Mouse (Mus musculus) midbrain, postnatal 0 days (tissue): ENCODE data around the gene Cfap43. TPM values are rescaled to one million over a fixed set of nuclear protein-coding genes. Genes with fewer than 3 reads are reported as not detected.

ENCODE experiments used
- ATAC-seq: fragments of 200-750 bp; cut with Nextera tagmentation; 2 replicates; pipeline ENCODE4 v1.8.0; 2017; ENCODE audit warnings: moderate number of reproducible peaks, mild to moderate bottlenecking, moderate TSS enrichment, moderate library complexity; ENCODE audit not compliant: low FRiP score
- DNase-seq: peaks from one replicate; pipeline ENCODE4 v3.0.0-alpha.2; 2015; ENCODE audit warnings: low spot score
- H3K27ac ChIP-seq: fragments of 300-500 bp; sonication (generic); 2 replicates; pipeline ENCODE4 v1.5.1; 2014; ENCODE audit warnings: low read depth, mild to moderate bottlenecking, low read length, mixed read lengths
- H3K27me3 ChIP-seq: fragments of 300-500 bp; sonication (generic); 2 replicates; pipeline ENCODE4 v1.6.1; 2014; ENCODE audit warnings: low read length, control low read depth, mixed read lengths; ENCODE audit not compliant: insufficient read depth
- H3K36me3 ChIP-seq: fragments of 300-500 bp; sonication (generic); 2 replicates; pipeline ENCODE4 v1.6.1; 2014; ENCODE audit warnings: low read length, control low read depth, mixed read lengths; ENCODE audit not compliant: insufficient read depth
- H3K4me1 ChIP-seq: fragments of 300-500 bp; sonication (generic); 2 replicates; pipeline ENCODE4 v1.6.1; 2014; ENCODE audit warnings: mild to moderate bottlenecking, control low read depth, antibody characterized with exemption, low read length, mixed read lengths; ENCODE audit not compliant: insufficient read depth
- H3K4me2 ChIP-seq: fragments of 300-500 bp; sonication (generic); 2 replicates; pipeline ENCODE4 v1.6.1; 2014; ENCODE audit warnings: low read depth, mild to moderate bottlenecking, low read length, mixed read lengths; ENCODE audit not compliant: poor library complexity, severe bottlenecking
- H3K4me3 ChIP-seq: fragments of 300-500 bp; sonication (generic); 2 replicates; pipeline ENCODE4 v1.5.1; 2014; ENCODE audit warnings: low read depth, mild to moderate bottlenecking, low read length, moderate library complexity
- H3K9ac ChIP-seq: fragments of 300-500 bp; sonication (generic); replicated peaks from 2 replicates; pipeline ENCODE4 v1.6.1; 2014; ENCODE audit warnings: mild to moderate bottlenecking, low read length, moderate library complexity, mixed read lengths; ENCODE audit not compliant: poor library complexity, severe bottlenecking
- H3K9me3 ChIP-seq: fragments of 300-500 bp; sonication (generic); 2 replicates; pipeline ENCODE4 v1.6.1; 2016; ENCODE audit warnings: low read length, control low read depth
- CTCF ChIP-seq: IDR thresholded peaks from 2 replicates; pipeline ENCODE4 v1.5.1; 2016; ENCODE audit warnings: antibody characterized with exemption, mild to moderate bottlenecking
- WGBS: fragments of 180-500 bp; shearing (Covaris S2); extraction: QIAGEN DNeasy Blood & Tissue Kit; methylation state at CpG from one replicate; pipeline ENCODE4 v1.1.7; 2014; 5-methylcytosine and 5-hydroxymethylcytosine counted together
- polyA plus RNA-seq: library from polyadenylated mRNA; unstranded; fragments of >200 nt; fragmentation: Nextera tagmentation; extraction: Ambion mirVana; gene quantifications from 2 replicates; pipeline ENCODE4 v1.2.1, GENCODE M21; 2015
- total RNA-seq: library from RNA; depleted of rRNA; stranded (reverse); fragments of >200 nt; gene quantifications from 2 replicates; pipeline ENCODE4 v1.2.3, GENCODE M21; 2014

Cfap43 gene
- total and polyA plus RNA-seq, 2 experiments from 2014 or later: 2.6 to 4.2 TPM

DNA sequence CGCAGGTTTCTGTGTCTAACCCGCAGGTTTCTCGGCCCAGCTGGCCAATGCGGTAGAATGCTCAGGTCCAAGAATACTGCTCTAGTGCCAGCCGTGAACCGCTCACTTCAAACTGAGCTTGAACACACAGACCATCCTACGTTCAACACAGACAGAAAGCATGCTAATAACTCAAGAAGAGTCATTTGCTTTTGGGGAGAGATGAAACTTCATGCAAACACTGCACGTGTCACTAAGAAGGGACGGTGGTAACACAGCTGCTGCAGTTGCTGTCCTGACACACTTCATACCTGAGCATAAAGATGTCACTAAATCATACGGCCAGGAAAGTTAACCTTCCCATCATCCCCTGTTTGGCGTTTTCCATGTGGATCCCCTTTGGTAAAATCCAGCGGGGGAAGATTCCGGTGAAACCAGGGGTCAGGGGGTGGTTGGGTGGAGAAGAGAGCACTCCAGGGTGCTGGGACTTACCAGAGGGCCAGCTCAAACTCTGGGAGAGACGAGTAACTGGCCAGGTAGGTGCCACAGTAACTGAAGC, 89.1 kb downstream of the Cfap43 start:
- Histone ChIP-seq H3K9me3 (no peaks in the 10 kb centered on the region), H3K36me3 (no peaks in the 10 kb centered on the region), H3K4me1 (no peaks in the 10 kb centered on the region), H3K4me2 (no peak overlapping the region), H3K27me3 (no peaks in the 10 kb centered on the region), H3K4me3 (no peak overlapping the region), H3K9ac (no peak overlapping the region), H3K27ac (no peak overlapping the region)
- DNase-seq (no peak), ATAC-seq (no peak)
- no peak for TF ChIP-seq CTCF
- 84% methylated on average over 14 of the region's 14 CpGs for WGBS

DNA sequence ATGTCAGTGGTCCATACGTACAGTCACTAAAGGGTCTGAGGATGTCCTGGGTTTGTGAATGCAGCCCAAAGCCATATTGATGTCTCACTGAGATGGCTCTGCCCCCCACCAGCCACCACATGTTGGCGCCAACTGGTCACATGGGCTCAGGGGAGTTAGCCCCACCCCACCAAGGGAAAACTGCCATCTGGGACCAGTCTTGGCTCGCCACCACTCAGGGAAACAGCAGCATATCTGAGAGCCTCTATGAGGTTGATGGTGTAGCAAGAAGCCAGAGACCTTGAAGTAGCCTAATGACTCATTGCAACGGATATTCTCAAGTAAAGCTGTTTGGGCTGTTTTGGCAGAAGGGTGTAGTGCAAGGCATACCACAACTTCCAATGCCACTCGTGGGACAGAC, 95.1 kb downstream of the Cfap43 start:
- no peak for DNase-seq
- H3K27me3 ChIP-seq: peaks cover 4% of the 10 kb centered on the region; the same call in 1 of the 2 replicates
- H3K27ac ChIP-seq: no peak overlapping the region
- H3K4me1 ChIP-seq: no peaks in the 10 kb centered on the region; the same call in 1 of the 2 replicates
- no peak for TF ChIP-seq CTCF
- no peak for ATAC-seq
- H3K9me3 ChIP-seq: no peaks in the 10 kb centered on the region
- no peak overlapping the region for H3K4me3 ChIP-seq
- no peak overlapping the region for H3K4me2 ChIP-seq
- 88% methylated on average over 5 of the region's 5 CpGs for WGBS
- no peaks in the 10 kb centered on the region for H3K36me3 ChIP-seq
- no peak overlapping the region for H3K9ac ChIP-seq

DNA sequence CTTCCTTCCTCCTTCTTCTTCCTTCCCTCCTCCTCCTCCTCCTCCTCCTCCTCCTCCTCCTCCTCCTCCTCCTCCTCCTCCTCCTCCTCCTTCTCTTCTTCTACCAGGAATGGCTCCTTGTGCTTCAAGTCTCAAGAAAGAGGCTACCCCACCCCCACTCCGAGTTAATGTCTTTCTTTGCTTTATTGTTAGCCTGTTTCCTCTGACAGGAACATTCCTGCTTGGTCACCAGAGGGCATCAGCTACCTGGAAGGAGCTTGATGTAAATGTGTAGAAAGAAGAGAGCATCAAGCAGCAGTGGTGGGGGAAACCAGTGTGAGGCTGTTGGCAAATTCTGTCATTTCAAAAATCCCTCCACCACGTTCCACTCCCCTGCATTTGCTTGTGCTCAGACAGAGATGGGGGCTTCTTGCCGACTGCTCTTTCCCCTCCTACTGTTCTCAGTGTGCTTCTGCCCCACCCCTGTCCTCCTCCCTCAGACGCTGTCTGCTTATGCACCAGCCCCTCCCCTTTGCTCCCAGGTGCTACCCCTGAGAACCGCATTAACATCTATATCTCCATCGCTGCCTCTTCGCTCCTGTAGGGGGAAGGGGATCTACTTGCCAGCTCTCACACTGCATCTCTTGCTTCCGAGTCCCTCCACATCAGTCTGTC, 96.8 kb downstream of the Cfap43 start:
- ATAC-seq (peak; percentile 41; the same call in 1 of the 2 replicates), DNase-seq (peak; percentile 62)
- no peak overlapping the region for H3K4me3 ChIP-seq
- H3K27ac ChIP-seq: no peak overlapping the region
- TF ChIP-seq CTCF: peak; percentile 61
- no peak overlapping the region for H3K9ac ChIP-seq
- 21% methylated on average over 8 of the region's 8 CpGs for WGBS
- H3K36me3 ChIP-seq: no peaks in the 10 kb centered on the region
- no peaks in the 10 kb centered on the region; the same call in 1 of the 2 replicates for H3K4me1 ChIP-seq
- H3K4me2 ChIP-seq: 0 out of 2 replicates have a peak overlapping the region, but pooled peaks have one; percentile 10
- peaks cover 4% of the 10 kb centered on the region; the same call in 1 of the 2 replicates for H3K27me3 ChIP-seq
- no peaks in the 10 kb centered on the region for H3K9me3 ChIP-seq

DNA sequence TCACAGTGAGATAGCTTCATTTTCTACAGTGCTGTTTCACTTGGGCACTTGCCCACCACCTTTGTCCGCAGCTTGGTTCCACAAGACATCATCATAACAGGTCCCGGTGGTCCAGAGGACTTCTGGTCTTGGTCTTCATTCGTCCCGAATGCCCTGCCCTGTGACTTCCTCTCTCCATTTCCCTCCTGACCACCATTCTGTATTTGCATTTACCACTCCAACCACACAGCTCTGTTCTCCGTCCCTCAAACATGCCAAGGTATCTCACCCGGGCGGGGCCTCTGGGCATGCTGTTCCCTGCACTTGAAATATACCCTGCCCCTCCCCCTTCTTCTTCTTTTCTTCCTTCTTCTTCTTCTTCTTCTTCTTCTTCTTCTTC, 97.6 kb downstream of the Cfap43 start:
- no peak overlapping the region for H3K9ac ChIP-seq
- H3K27me3 ChIP-seq: peaks cover 4% of the 10 kb centered on the region; the same call in 1 of the 2 replicates
- H3K4me3 ChIP-seq: no peak overlapping the region
- H3K4me2 ChIP-seq: no peak overlapping the region
- WGBS: 67% methylated on average over 7 of the region's 7 CpGs
- no peaks in the 10 kb centered on the region for H3K9me3 ChIP-seq
- no peaks in the 10 kb centered on the region; the same call in 1 of the 2 replicates for H3K4me1 ChIP-seq
- no peak for TF ChIP-seq CTCF
- DNase-seq: no peak
- ATAC-seq: no peak
- no peaks in the 10 kb centered on the region for H3K36me3 ChIP-seq
- H3K27ac ChIP-seq: no peak overlapping the region

DNA sequence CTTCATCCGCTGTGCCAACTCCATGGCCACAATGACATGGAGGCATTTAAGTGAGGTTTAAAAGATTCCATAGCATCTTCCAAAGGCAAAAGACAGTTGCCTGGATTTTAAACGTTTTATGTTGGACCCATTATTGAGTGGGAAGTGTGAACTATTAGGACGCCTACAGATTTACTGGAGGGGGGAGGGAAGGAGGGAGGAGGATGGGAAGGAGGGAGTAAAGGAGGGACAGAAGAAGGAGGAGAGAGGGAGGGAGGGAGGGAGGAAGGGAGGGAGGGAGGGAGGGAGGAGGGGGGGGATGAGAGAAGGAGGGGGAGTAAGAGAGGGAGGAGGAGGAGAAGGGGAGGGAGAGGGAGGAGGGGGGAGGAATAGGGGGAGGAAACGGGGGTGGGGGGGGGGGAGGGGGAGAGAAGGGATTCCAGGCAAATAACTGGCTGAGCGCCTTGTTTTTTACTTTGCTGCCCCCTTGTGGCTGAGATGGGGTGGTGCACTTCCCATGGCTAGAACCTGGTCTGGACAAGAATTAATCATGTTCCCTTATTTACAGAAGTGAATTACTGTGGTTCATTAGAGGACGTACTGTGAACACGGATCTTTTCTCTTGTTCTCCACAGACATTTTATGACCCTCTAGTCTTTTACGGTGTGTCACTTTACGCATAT, 98.1 kb downstream of the Cfap43 start:
- peak; percentile 80 for TF ChIP-seq CTCF
- no peaks in the 10 kb centered on the region for H3K36me3 ChIP-seq
- H3K9me3 ChIP-seq: no peaks in the 10 kb centered on the region
- ATAC-seq (no peak), DNase-seq (peak; percentile 78)
- H3K4me3 ChIP-seq: no peak overlapping the region
- H3K9ac ChIP-seq: no peak overlapping the region
- WGBS: 32% methylated on average over 7 of the region's 9 CpGs
- no peaks in the 10 kb centered on the region; the same call in 1 of the 2 replicates for H3K4me1 ChIP-seq
- H3K27me3 ChIP-seq: peaks cover 4% of the 10 kb centered on the region; the same call in 1 of the 2 replicates
- H3K4me2 ChIP-seq: no peak overlapping the region
- H3K27ac ChIP-seq: no peak overlapping the region

DNA sequence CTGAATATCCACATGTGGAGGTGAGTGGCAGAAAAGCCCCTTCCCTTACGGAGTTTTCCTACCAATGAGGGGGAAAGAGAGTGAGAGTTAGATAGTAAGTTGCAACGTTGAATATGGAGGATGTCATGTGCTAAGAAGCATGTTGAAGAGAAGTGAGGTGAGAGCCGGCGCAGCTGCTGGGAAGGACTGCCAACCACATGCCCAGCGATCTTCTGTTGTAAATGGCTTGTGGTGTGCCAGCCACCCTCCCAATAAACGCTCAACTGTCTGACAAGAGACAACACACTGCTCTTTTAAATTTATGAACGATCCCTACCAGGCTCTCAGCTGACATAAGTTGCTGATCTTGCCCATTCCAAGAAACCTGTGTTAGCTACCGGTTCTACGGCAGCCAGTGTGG, 101.4 kb downstream of the Cfap43 start:
- Histone ChIP-seq H3K9me3 (no peaks in the 10 kb centered on the region), H3K4me2 (no peak overlapping the region), H3K4me3 (no peak overlapping the region), H3K36me3 (no peaks in the 10 kb centered on the region), H3K9ac (no peak overlapping the region), H3K27me3 (no peaks in the 10 kb centered on the region), H3K4me1 (no peaks in the 10 kb centered on the region; the same call in 1 of the 2 replicates), H3K27ac (no peak overlapping the region)
- DNase-seq (no peak), ATAC-seq (no peak)
- TF ChIP-seq CTCF: no peak
- 84% methylated on average over 9 of the region's 9 CpGs for WGBS
